Mouse (Mus musculus) megakaryocyte, adult 5-6 weeks (primary cell): ENCODE results near the gene Snapc4. TPM values are rescaled to one million over a fixed set of nuclear protein-coding genes. Genes with fewer than 3 reads are reported as not detected.
"Not testable (repeated sequence)": the region's sequence is repeated elsewhere in the genome, so short reads cannot be mapped to it uniquely, and the experiment has no call there.

ENCODE experiments used
- ATAC-seq: 2 replicates; pipeline ENCODE4 v1.8.0; 2016; ENCODE audit warnings: mild to moderate bottlenecking, inconsistent platforms; ENCODE audit not compliant: poor library complexity, severe bottlenecking
- total RNA-seq, 2 experiments: library from RNA; stranded (forward) in 1 of 2; stranded (reverse) in 1 of 2; fragments of 153-499, 151-499 nt in 1 of 2; fragments of 221-1000, 200-1000 nt in 1 of 2; gene quantifications; 2 replicates each; pipeline versions ENCODE4 v1.2.3 to v1.2.4; 2015 to 2017

Gene Snapc4
- total RNA-seq, 2 experiments from 2014 or later: 6.1 to 13.3 TPM

GRCm38 (mm10) chr2:26387713-26388112 lies 7.3 kb upstream of the Snapc4 start:
- ATAC-seq: no peak

- ATAC-seq: not testable (repeated sequence)
These were observed 418 bp upstream of the Snapc4 start for GRCm38 (mm10) chr2:26380871-26381270.

GRCm38 (mm10) chr2:26372396-26372795 lies 8.1 kb downstream of the Snapc4 start:
- no peak for ATAC-seq

GRCm38 (mm10) chr2:26368572-26368971 lies 11.9 kb downstream of the Snapc4 start:
- no peak for ATAC-seq

- no peak for ATAC-seq
These were observed 12.5 kb downstream of the Snapc4 start for GRCm38 (mm10) chr2:26367911-26368310.

- ATAC-seq: no peak
These were observed 15.6 kb downstream of the Snapc4 start for GRCm38 (mm10) chr2:26364738-26365465.

- ATAC-seq: no peak
These were observed 17.0 kb downstream of the Snapc4 start for GRCm38 (mm10) chr2:26363481-26363880.

- ATAC-seq: no peak
These were observed 17.5 kb downstream of the Snapc4 start for GRCm38 (mm10) chr2:26362991-26363390.

- ATAC-seq: peak; percentile 85
These were observed 19.7 kb downstream of the Snapc4 start, which contains the start of gene Card9 for GRCm38 (mm10) chr2:26360772-26361171. Gene Card9 (minus strand): TSS chr2:26360918.

- ATAC-seq: peak; percentile 73
These were observed 20.5 kb downstream of the Snapc4 start for GRCm38 (mm10) chr2:26359983-26360382.

- ATAC-seq: no peak
These were observed 21.7 kb downstream of the Snapc4 start for GRCm38 (mm10) chr2:26358667-26359320.

- no peak for ATAC-seq
These were observed 23.0 kb downstream of the Snapc4 start for GRCm38 (mm10) chr2:26357484-26357883.

GRCm38 (mm10) chr2:26356678-26357077 lies 23.8 kb downstream of the Snapc4 start:
- ATAC-seq: no peak

GRCm38 (mm10) chr2:26356231-26356630 lies 24.2 kb downstream of the Snapc4 start:
- no peak for ATAC-seq

- no peak for ATAC-seq
These were observed 26.1 kb downstream of the Snapc4 start for GRCm38 (mm10) chr2:26354401-26354800.

- no peak for ATAC-seq
These were observed 27.1 kb downstream of the Snapc4 start for GRCm38 (mm10) chr2:26353066-26353980.

GRCm38 (mm10) chr2:26352291-26352910 lies 28.1 kb downstream of the Snapc4 start:
- ATAC-seq: peak; percentile 17

- peak; percentile 93 for ATAC-seq
These were observed 28.8 kb downstream of the Snapc4 start, which contains the start of gene Dnlz for GRCm38 (mm10) chr2:26351358-26352290. Gene Dnlz (minus strand): TSS chr2:26352110.

- ATAC-seq: no peak
These were observed 32.2 kb downstream of the Snapc4 start for GRCm38 (mm10) chr2:26348241-26348640.
